Mouse (Mus musculus): ENCODE measurements around the gene Yap1.

- no peak for TF ChIP-seq POLR2A (IDR thresholded peaks at IDR 0.05; ENCODE audit: borderline replicate concordance, extremely low read depth, insufficient read depth, insufficient read length, poor library complexity, severe bottlenecking)
- no peak for TF ChIP-seq CTCF (IDR thresholded peaks at IDR 0.05; ENCODE audit: borderline replicate concordance, extremely low read depth, insufficient read depth, insufficient read length)
Observed at GRCm38 (mm10) chr9:7952886-7953285, 51.5 kb downstream of the Yap1 start.

All from brain, embryonic 14.5 days (tissue).